Comparison of ENCODE assay signal across 8 mouse cellular contexts in the genomic region with DNA sequence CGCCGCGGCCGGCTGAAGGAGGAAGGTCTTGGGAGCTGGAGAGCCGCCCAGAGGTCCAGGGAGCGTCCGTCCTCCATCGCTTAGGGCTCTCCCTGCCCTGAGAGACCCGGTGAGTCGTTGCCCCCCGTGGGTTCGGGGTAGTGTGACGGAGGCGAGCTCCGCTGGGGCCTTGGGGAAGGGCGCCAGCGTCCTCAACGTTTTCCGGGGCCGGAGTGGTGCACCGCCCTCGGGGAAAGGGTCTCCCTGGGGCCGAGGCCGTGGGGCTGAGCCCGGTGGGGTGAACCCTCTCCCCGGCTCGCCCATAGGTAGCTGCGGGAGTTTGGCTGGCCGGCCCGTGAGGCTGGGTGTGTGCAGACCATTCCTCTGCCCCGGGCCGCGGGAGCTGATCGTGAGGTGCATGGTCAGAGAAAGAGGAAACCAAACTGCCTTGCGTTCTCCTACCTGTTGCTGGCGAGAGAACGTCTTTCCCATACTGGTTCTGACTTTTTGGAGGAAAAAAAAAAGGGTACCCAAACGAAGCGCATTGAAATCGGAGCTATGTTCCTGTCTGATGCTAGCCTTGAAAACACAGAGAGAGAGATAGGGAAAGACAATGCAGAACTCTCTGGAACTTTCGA. TPM values are rescaled to one million over a fixed set of nuclear protein-coding genes. Genes with fewer than 3 reads are reported as not detected.
DNase-seq lines count a peak whose midpoint lies in the region; ATAC-seq and TF ChIP-seq lines count a peak whose summit lies in the region.

No protein-coding gene starts in this region.

- peaks cover 0 to 17% of the 10 kb centered on the region in 2 experiments; a peak in 3 of 4 replicates for H3K4me1 ChIP-seq in heart, embryonic 14.5 days (ENCODE audit: control insufficient read depth in 2 of 2, insufficient read depth in 2 of 2, low read length in 2 of 2)
- peaks cover 46% of the 10 kb centered on the region for H3K4me1 ChIP-seq in E14TG2a.4 (replicated peaks; ENCODE audit: low read depth, low read length)
- H3K4me1 ChIP-seq in embryonic facial prominence, embryonic 10.5 days: peaks cover 7% of the 10 kb centered on the region
- peaks cover 5% of the 10 kb centered on the region for H3K4me1 ChIP-seq in hindbrain, postnatal 0 days (ENCODE audit: insufficient read depth, low read length)
- H3K4me1 ChIP-seq in midbrain, embryonic 11.5 days (ENCODE audit: control insufficient read depth, insufficient read depth, low read length): peaks cover 6% of the 10 kb centered on the region

- ATAC-seq in heart, embryonic 14.5 days (ENCODE audit: insufficient number of reproducible peaks, insufficient read depth, low FRiP score, low read depth): peak; percentile 68
- peak; percentile 85 for ATAC-seq in hindbrain, postnatal 0 days
- ATAC-seq in midbrain, embryonic 11.5 days (ENCODE audit: low FRiP score): peak; percentile 86

- H3K9me3 ChIP-seq in heart, embryonic 14.5 days (ENCODE audit: control insufficient read depth, low read length): no peaks in the 10 kb centered on the region
- H3K9me3 ChIP-seq in E14TG2a.4 (ENCODE audit: low read length): no peaks in the 10 kb centered on the region
- no peaks in the 10 kb centered on the region for H3K9me3 ChIP-seq in embryonic facial prominence, embryonic 10.5 days
- no peaks in the 10 kb centered on the region for H3K9me3 ChIP-seq in hindbrain, postnatal 0 days (ENCODE audit: low read length)
- H3K9me3 ChIP-seq in midbrain, embryonic 11.5 days (ENCODE audit: control insufficient read depth, low read length): no peaks in the 10 kb centered on the region

- no peak for TF ChIP-seq CTCF in E14TG2a.4 (conservative IDR thresholded peaks at IDR 0.05; ENCODE audit: low read length)
- no peak for TF ChIP-seq CTCF in hindbrain, postnatal 0 days (IDR thresholded peaks at IDR 0.05; ENCODE audit: low read depth)

- H3K4me2 ChIP-seq in heart, embryonic 14.5 days (ENCODE audit: low read length): peak overlapping the region; percentile 61
- peak overlapping the region; percentile 84 for H3K4me2 ChIP-seq in hindbrain, postnatal 0 days (ENCODE audit: low read depth, low read length)
- peak overlapping the region; percentile 63 for H3K4me2 ChIP-seq in midbrain, embryonic 11.5 days

- H3K27me3 ChIP-seq in heart, embryonic 14.5 days (ENCODE audit: control insufficient read depth, insufficient read depth, low read length): no peaks in the 10 kb centered on the region
- H3K27me3 ChIP-seq in E14TG2a.4 (ENCODE audit: insufficient read depth, low read length): no peaks in the 10 kb centered on the region
- no peaks in the 10 kb centered on the region for H3K27me3 ChIP-seq in embryonic facial prominence, embryonic 10.5 days (replicated peaks; ENCODE audit: low read depth, poor library complexity, severe bottlenecking)
- no peaks in the 10 kb centered on the region for H3K27me3 ChIP-seq in hindbrain, postnatal 0 days (ENCODE audit: insufficient read depth, low read length)
- H3K27me3 ChIP-seq in midbrain, embryonic 11.5 days (ENCODE audit: control insufficient read depth, insufficient read depth, low read length): no peaks in the 10 kb centered on the region

- WGBS in heart, embryonic 14.5 days: under 1% methylated on average over 41 of the region's 41 CpGs
- under 1% methylated on average over 41 of the region's 41 CpGs for whole genome bisulfite sequencing in embryonic facial prominence, embryonic 10.5 days
- under 1% methylated on average over 39 of the region's 41 CpGs for WGBS in hindbrain, postnatal 0 days
- WGBS in midbrain, embryonic 11.5 days: under 1% methylated on average over 37 of the region's 41 CpGs

- H3K27ac ChIP-seq in heart, embryonic 14.5 days (replicated peaks in 1 of 2; ENCODE audit: control insufficient read depth in 1 of 2, insufficient read depth in 1 of 2, low read depth in 2 of 2, low read length in 2 of 2): peak overlapping the region; percentile 91 to 98
- peak overlapping the region; percentile 96 for H3K27ac ChIP-seq in embryonic facial prominence, embryonic 10.5 days (replicated peaks)
- H3K27ac ChIP-seq in hindbrain, postnatal 0 days: peak overlapping the region; percentile 87
- H3K27ac ChIP-seq in midbrain, embryonic 11.5 days (ENCODE audit: low read depth, low read length): peak overlapping the region; percentile 92

- DNase-seq in heart, postnatal 10 days: no peak
- DNase-seq in embryonic facial prominence, embryonic 10.5 days (ENCODE audit: low spot score): no peak
- no peak for DNase-seq in hindbrain, postnatal 0 days (ENCODE audit: low spot score)
- DNase-seq in midbrain, embryonic 11.5 days (ENCODE audit: low spot score, missing footprints): no peak
- DNase-seq in right cerebral cortex, postnatal 36 days (ENCODE audit: low spot score in 2 of 2): no peak
- no peak for DNase-seq in kidney, adult 11 months

- peak overlapping the region; percentile 77 to 86 for H3K4me3 ChIP-seq in heart, embryonic 14.5 days (ENCODE audit: control insufficient read depth in 1 of 2, insufficient read depth in 1 of 2, low read depth in 1 of 2, low read length in 2 of 2)
- H3K4me3 ChIP-seq in E14TG2a.4 (replicated peaks; ENCODE audit: low read length): peak overlapping the region; percentile 100
- H3K4me3 ChIP-seq in embryonic facial prominence, embryonic 10.5 days: peak overlapping the region; percentile 95
- H3K4me3 ChIP-seq in hindbrain, postnatal 0 days (ENCODE audit: low read length): peak overlapping the region; percentile 92
- H3K4me3 ChIP-seq in midbrain, embryonic 11.5 days (ENCODE audit: low read depth, low read length): peak overlapping the region; percentile 92

- H3K36me3 ChIP-seq in heart, embryonic 14.5 days (ENCODE audit: control insufficient read depth, insufficient read depth, low read length): peaks cover 14% of the 10 kb centered on the region
- H3K36me3 ChIP-seq in E14TG2a.4 (ENCODE audit: insufficient read depth, low read length): peaks cover 30% of the 10 kb centered on the region
- H3K36me3 ChIP-seq in embryonic facial prominence, embryonic 10.5 days (replicated peaks): peaks cover 27% of the 10 kb centered on the region
- H3K36me3 ChIP-seq in hindbrain, postnatal 0 days (ENCODE audit: insufficient read depth, low read length): no peaks in the 10 kb centered on the region
- no peaks in the 10 kb centered on the region for H3K36me3 ChIP-seq in midbrain, embryonic 11.5 days (ENCODE audit: control insufficient read depth, insufficient read depth, low read length)

- H3K9ac ChIP-seq in heart, embryonic 14.5 days (ENCODE audit: low read length): peak overlapping the region; percentile 93
- peak overlapping the region; percentile 85 for H3K9ac ChIP-seq in hindbrain, postnatal 0 days (replicated peaks; ENCODE audit: low read length)
- H3K9ac ChIP-seq in midbrain, embryonic 11.5 days (ENCODE audit: low read length): peak overlapping the region; percentile 94

- intact Hi-C loops in heart, postnatal 10 days (cut with DNase I): loop anchor here (5.0 to 10.0 kb wide), 4 partner anchors 42 to 219 kb away; a partner anchor contains a TSS

RNA-seq across cellular contexts. Expression of a gene that starts 0.6 kb away (rescaled TPM):
- 39.2 and 39.7 TPM in 2 replicates for polyA plus RNA-seq in heart, embryonic 14.5 days (2014; fragmentation: Nextera tagmentation; extraction: Ambion mirVana)
- 10 to 100 TPM; 39.9 to 40.0 TPM for total RNA-seq in heart, postnatal 10 days (2021)
- polyA plus RNA-seq in embryonic facial prominence, embryonic 10.5 days (2016; fragmentation: Nextera tagmentation; extraction: Ambion mirVana): 46.1 and 50.5 TPM in 2 replicates
- 30.0 and 52.7 TPM in 2 replicates for total RNA-seq in hindbrain, postnatal 0 days (2014; rRNA removed)
- polyA plus RNA-seq in hindbrain, postnatal 0 days (2015; fragmentation: Nextera tagmentation; extraction: Ambion mirVana): 16.6 and 18.0 TPM in 2 replicates
- polyA plus RNA-seq in midbrain, embryonic 11.5 days (2014; fragmentation: Nextera tagmentation; extraction: Ambion mirVana): 53.9 and 54.6 TPM in 2 replicates

RNA-seq across cellular contexts. Expression of a gene that starts 40.4 kb away (rescaled TPM):
- 8.7 and 9.5 TPM in 2 replicates for polyA plus RNA-seq in heart, embryonic 14.5 days (2014; fragmentation: Nextera tagmentation; extraction: Ambion mirVana)
- 10 to 100 TPM; 78.0 to 86.7 TPM for total RNA-seq in heart, postnatal 10 days (2021)
- polyA plus RNA-seq in embryonic facial prominence, embryonic 10.5 days (2016; fragmentation: Nextera tagmentation; extraction: Ambion mirVana): 0.04 TPM in 1 of 2 replicates, not detected in the other
- 0.16 and 3.0 TPM in 2 replicates for total RNA-seq in hindbrain, postnatal 0 days (2014; rRNA removed)
- polyA plus RNA-seq in hindbrain, postnatal 0 days (2015; fragmentation: Nextera tagmentation; extraction: Ambion mirVana): 0.71 and 0.79 TPM in 2 replicates
- 0.12 TPM in 1 of 2 replicates, not detected in the other for polyA plus RNA-seq in midbrain, embryonic 11.5 days (2014; fragmentation: Nextera tagmentation; extraction: Ambion mirVana)
